Mouse (Mus musculus) small intestine, adult 2 months (tissue): Measurements from ENCODE around the gene Nifk. TPM values are rescaled to one million over a fixed set of nuclear protein-coding genes. Genes with fewer than 3 reads are reported as not detected.

Experiments used
- H3K27ac ChIP-seq: fragments of 200-500 bp; 2 replicates; pipeline ENCODE4 v1.5.1; 2012; ENCODE audit warnings: low read depth, low read length, control low read depth, inconsistent platforms; ENCODE audit not compliant: insufficient read depth
- H3K27me3 ChIP-seq: fragments of 200-500 bp; 2 replicates; pipeline ENCODE4 v1.6.1; 2012; ENCODE audit warnings: mild to moderate bottlenecking, moderate library complexity, low read length, inconsistent platforms; ENCODE audit not compliant: control insufficient read depth, insufficient read depth
- H3K36me3 ChIP-seq: fragments of 200-500 bp; 2 replicates; pipeline ENCODE4 v1.6.1; 2012; ENCODE audit warnings: mild to moderate bottlenecking, low read length, control low read depth, inconsistent platforms; ENCODE audit not compliant: control insufficient read depth, insufficient read depth
- H3K4me1 ChIP-seq: fragments of 200-500 bp; 2 replicates; pipeline ENCODE4 v1.6.1; 2012; ENCODE audit warnings: low read length, inconsistent platforms, mixed read lengths; ENCODE audit not compliant: control insufficient read depth, insufficient read depth, insufficient read length
- H3K4me3 ChIP-seq: fragments of 200-500 bp; 2 replicates; pipeline ENCODE4 v1.5.1; 2012; ENCODE audit warnings: low read depth, mild to moderate bottlenecking, control low read depth, inconsistent platforms, low read length, moderate library complexity
- CTCF ChIP-seq: fragments of 200-500 bp; IDR thresholded peaks from 2 replicates; pipeline ENCODE4 v1.5.1; 2012; ENCODE audit warnings: low read depth, mild to moderate bottlenecking, control low read depth, inconsistent platforms, low read length, moderate library complexity, mixed read lengths; ENCODE audit not compliant: insufficient replicate concordance, insufficient read length; ENCODE audit errors: extremely low read depth
- POLR2A ChIP-seq: fragments of 200-500 bp; IDR thresholded peaks from 2 replicates; pipeline ENCODE4 v1.6.1; 2012; ENCODE audit warnings: low read depth, mild to moderate bottlenecking, control low read depth, inconsistent platforms, low read length, moderate library complexity
- WGBS: fragments of 180-500 bp; shearing (Covaris S2); methylation state at CpG from one replicate; pipeline ENCODE4 v1.1.7; 2018; 5-methylcytosine and 5-hydroxymethylcytosine counted together
- polyA plus RNA-seq: library from polyadenylated mRNA; depleted of rRNA; stranded (reverse); fragments of >200 nt; gene quantifications from 2 replicates; pipeline ENCODE4 v1.2.3, GENCODE M21; 2012; rRNA removed

Nifk gene
- 0.96 and 1.5 TPM in 2 replicates for polyA plus RNA-seq

DNA sequence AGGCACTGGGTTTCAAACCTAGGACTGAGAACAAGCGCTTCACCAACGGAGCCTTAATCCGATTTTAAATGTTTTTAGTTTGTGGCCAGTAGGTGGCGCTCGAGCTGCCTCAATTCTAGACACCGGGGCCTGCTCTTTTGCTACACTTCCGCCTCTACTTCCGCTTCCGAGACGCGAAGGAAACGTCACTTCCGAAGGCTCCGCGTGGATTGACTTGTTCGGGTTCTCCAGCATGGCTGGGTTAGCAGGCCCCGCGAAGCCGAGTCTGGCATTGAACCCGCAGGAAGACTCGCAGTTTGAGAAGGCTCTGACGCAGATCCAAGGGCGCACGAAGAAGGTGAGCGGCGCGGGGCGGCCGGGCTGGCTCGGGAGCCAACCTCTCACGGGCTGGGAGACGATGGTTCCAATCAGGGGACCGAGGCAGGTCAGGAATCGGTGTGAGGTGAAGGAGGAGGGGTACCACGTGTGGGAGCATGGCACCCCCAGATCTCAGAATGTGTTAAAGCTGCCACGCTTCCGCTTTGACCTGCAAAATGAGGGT, at the start of gene Nifk:
TSS of gene Nifk (plus strand) at position 179 of the 541 bp plus-strand sequence.
- H3K36me3 ChIP-seq, result peaks cover 11% of the 10 kb centered on the region; the same call in 1 of the 2 replicates
- 0 out of 2 replicates have a peak within 1 kb of the TSS, but pooled peaks have one; percentile 14 for H3K27ac ChIP-seq
- TF ChIP-seq CTCF (peak; percentile 81; the same call in 1 of the 2 replicates), POLR2A (peak; percentile 36; the same call in 1 of the 2 replicates)
- H3K4me1 ChIP-seq, result peaks cover 7% of the 10 kb centered on the region; the same call in 1 of the 2 replicates
- under 1% methylated on average over 37 of the region's 37 CpGs for WGBS
- H3K27me3 ChIP-seq, result no peaks in the 10 kb centered on the region
- H3K4me3 ChIP-seq, result peak within 1 kb of the TSS; percentile 97

DNA sequence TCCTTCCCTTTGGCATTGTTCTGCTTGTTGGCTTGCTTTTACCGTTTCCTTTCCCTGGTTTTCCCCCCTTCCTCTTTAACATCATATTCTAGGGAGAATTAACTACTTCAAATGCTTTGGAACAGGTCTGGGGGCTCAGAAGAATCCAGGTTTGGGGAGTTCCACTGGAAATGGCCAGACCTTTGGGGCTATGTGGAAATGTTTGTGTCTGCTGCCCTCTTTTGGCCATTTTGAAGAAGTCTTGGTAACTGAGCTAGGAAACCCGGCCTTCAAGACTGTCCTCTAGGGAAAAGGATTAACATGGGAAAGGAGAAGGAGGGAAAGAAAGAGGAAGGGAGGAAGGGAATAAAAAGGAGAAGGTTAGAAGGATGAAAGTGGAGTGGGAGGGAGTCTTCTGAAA, 46.5 kb upstream of the Nifk start:
- TF ChIP-seq CTCF (peak; percentile 13; the same call in 1 of the 2 replicates), POLR2A (no peak)
- 15% methylated on average over 2 of the region's 2 CpGs for WGBS

DNA sequence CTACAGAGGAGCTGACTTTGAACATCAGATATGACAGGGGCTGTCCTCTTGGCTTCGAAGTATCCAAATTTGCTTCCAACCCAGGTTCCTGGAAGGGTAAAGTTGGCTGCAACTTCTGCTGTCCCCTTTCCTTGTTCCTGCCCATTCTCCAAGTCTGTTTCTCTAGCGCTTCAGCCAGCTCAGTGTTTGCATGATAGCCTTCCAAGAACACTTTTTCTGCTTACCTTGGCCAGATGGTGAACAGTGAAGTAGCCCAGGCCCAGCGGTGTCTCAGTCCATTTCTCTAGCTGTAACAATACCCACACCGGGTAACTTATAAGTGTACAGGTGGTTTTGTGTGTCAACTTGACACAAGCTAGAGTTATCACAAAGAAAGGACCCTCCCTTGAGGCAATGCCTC, 29.3 kb upstream of the Nifk start:
- WGBS, result 85% methylated on average over 4 of the region's 4 CpGs
- H3K4me1 ChIP-seq, result no peaks in the 10 kb centered on the region
- H3K4me3 ChIP-seq, result no peak overlapping the region
- no peaks in the 10 kb centered on the region for H3K27me3 ChIP-seq
- peaks cover 9% of the 10 kb centered on the region for H3K36me3 ChIP-seq
- no peak overlapping the region for H3K27ac ChIP-seq
- TF ChIP-seq POLR2A (no peak), CTCF (no peak)

More for the DNA sequence above, 46.5 kb upstream of the Nifk start:
- Histone ChIP-seq H3K27me3 (no peaks in the 10 kb centered on the region), H3K36me3 (no peaks in the 10 kb centered on the region), H3K27ac (no peak overlapping the region), H3K4me1 (no peaks in the 10 kb centered on the region), H3K4me3 (no peak overlapping the region)

DNA sequence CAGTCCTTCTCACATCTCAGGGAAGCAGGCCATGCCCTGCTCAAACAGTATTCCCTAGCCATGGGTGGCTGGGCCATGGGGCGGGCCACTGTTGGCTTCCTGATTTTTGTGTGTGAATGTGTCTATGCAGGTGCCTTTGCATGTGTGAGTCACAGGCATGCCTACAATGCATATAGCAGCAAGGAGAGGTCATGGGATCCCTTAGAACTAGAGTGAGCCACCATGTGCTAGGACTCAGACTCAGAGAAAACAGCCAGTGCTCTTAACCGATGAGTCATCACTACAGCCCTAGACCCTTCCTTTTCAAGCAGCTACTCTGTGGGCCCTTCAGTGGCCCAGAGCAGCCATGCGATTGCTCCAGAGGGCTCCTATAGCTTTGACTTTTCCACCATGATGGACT, 27.4 kb upstream of the Nifk start:
- WGBS, result 95% methylated on average over 3 of the region's 3 CpGs
- Histone ChIP-seq H3K27ac (no peak overlapping the region), H3K4me3 (no peak overlapping the region), H3K4me1 (no peaks in the 10 kb centered on the region), H3K27me3 (no peaks in the 10 kb centered on the region), H3K36me3 (peaks cover 22% of the 10 kb centered on the region)
- TF ChIP-seq POLR2A, result no peak
- no peak for TF ChIP-seq CTCF

DNA sequence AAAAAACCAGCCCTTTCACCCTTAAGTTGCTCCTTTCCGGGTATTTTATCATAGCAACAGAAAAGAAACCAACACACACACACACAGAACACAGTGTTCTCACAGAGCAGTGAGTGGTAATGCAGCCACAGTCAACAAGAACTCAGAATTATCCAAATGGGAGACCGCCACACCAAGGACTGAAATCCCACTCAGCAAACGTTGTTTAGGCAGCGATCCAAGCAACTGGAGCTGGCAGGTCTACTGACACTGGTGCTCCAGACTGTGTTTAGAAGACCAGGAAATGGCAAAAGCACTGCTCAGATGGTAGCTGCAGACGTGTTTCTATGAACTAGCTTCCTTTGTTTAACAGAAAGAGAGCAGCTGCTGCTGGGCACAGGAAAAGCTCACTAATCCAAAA, 26.8 kb upstream of the Nifk start:
- no peaks in the 10 kb centered on the region for H3K4me1 ChIP-seq
- H3K27ac ChIP-seq, result no peak overlapping the region
- peaks cover 25% of the 10 kb centered on the region for H3K36me3 ChIP-seq
- no peak overlapping the region for H3K4me3 ChIP-seq
- no peaks in the 10 kb centered on the region for H3K27me3 ChIP-seq
- TF ChIP-seq POLR2A, result no peak
- no peak for TF ChIP-seq CTCF
- 72% methylated on average over 5 of the region's 5 CpGs for WGBS

DNA sequence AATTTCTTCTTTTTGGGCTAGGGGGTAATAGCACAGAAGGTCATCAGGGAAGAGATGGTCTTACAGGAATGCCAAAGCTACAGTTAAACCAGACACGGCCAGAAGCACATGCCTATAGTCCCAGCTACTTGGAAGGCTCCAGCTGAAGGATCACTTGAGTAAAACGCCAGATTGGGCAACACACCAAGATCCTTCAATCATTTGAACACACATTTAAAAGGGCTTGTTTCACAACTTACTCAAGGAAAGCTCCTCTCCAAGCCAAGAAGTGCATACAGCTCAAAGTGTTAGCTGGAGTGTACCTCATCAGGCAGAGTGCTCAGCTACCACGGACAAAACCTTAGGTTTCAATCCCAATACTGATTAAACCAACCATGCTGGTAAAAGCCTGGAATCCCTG, 25.0 kb upstream of the Nifk start:
- WGBS, result 77% methylated on average over 3 of the region's 3 CpGs
- Histone ChIP-seq H3K36me3 (peaks cover 40% of the 10 kb centered on the region), H3K27ac (no peak overlapping the region), H3K4me1 (no peaks in the 10 kb centered on the region), H3K27me3 (no peaks in the 10 kb centered on the region), H3K4me3 (no peak overlapping the region)
- TF ChIP-seq CTCF (no peak), POLR2A (no peak)

DNA sequence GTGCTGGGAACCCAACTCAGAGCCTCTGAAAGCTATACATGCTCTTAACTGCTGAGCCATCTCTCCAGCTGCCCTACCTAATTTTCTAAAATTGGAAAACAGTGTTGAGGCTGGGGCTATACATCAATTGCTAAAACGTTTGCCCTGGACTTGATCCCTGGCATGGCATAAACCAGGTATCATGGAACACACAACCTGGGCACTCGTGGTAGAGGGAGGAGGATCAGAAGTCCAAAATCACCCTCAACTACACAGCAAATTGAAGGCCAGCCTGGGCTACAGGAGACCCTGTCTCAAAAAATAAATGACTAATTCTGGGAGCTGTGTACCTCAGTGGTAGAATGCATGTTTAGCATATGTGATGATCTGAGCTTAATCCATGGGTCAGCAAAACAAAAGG, 23.9 kb upstream of the Nifk start:
- no peak overlapping the region for H3K27ac ChIP-seq
- H3K27me3 ChIP-seq, result no peaks in the 10 kb centered on the region
- peaks cover 48% of the 10 kb centered on the region for H3K36me3 ChIP-seq
- H3K4me1 ChIP-seq, result no peaks in the 10 kb centered on the region
- H3K4me3 ChIP-seq, result no peak overlapping the region
- TF ChIP-seq CTCF (no peak), POLR2A (no peak)
- 83% methylated on average over 2 of the region's 2 CpGs for WGBS
